Mouse (Mus musculus): Measurements from ENCODE around the gene Rprd1b.

DNA sequence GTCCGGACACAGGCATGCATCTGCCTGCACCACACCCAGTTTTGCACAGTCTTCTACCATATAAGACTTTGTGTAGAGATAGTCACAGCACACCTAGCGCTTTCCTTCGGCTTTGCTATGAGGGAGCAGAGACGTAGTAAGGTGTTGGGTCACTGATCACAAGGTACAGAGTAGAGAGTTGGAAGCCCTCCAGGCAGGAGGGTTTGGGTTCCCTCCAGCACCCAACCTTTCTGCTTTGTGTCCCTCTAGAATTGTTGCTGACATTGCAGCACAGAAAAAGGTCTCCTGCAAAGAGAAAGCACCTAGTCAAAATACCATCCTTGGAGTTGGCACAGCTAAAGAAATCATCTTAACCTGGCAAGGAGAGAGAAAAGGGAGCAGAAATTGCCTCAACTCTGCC, 35.8 kb upstream of the Rprd1b start:
- TF ChIP-seq CTCF (IDR thresholded peaks at IDR 0.05; ENCODE audit: low read depth) (no peak), EP300 (IDR thresholded peaks at IDR 0.05; ENCODE audit: low read depth) (no peak)
